Mouse (Mus musculus) adrenal gland, postnatal 25 days (tissue): Measurements from ENCODE around the gene Itpripl1. TPM values are rescaled to one million over a fixed set of nuclear protein-coding genes. Genes with fewer than 3 reads are reported as not detected.
"Not testable (repeated sequence)": the region's sequence is repeated elsewhere in the genome, so short reads cannot be mapped to it uniquely, and the experiment has no call there.

ENCODE experiments used
- DNase-seq: peaks from one replicate; pipeline ENCODE4 v3.0.0; 2021; ENCODE audit warnings: mixed read lengths
- long read RNA-seq: library from polyadenylated mRNA; stranded (forward); transcript quantifications from one replicate; pipeline ENCODE4 v2.0.0, GENCODE M21; 2021
- total RNA-seq: library from RNA; stranded (reverse); gene quantifications from 2 replicates; pipeline ENCODE4 v1.2.3, GENCODE M21; 2021

The Itpripl1 gene
- 5.3 and 7.2 TPM in 2 replicates for total RNA-seq
- long read RNA-seq, partial matches to known transcripts, result 0 of 3 reads
- long read RNA-seq, other reads (novel, unspliced or antisense), result 1 of 3 reads

- DNase-seq, result peak; percentile 80
These were observed at the start of gene Itpripl1 for GRCm38 (mm10) chr2:127143158-127144063. Itpripl1 (minus strand) TSS chr2:127143442.

GRCm38 (mm10) chr2:127189574-127189973 is 46.3 kb upstream of the Itpripl1 start:
- no peak for DNase-seq

GRCm38 (mm10) chr2:127182598-127183381 is 39.5 kb upstream of the Itpripl1 start:
- DNase-seq, result peak; percentile 74

GRCm38 (mm10) chr2:127166261-127166660 is 23.0 kb upstream of the Itpripl1 start:
- not testable (repeated sequence) for DNase-seq

GRCm38 (mm10) chr2:127165675-127166074 is 22.4 kb upstream of the Itpripl1 start:
- DNase-seq, result no peak

GRCm38 (mm10) chr2:127145699-127146098 is 2.5 kb upstream of the Itpripl1 start:
- DNase-seq, result no peak

- no peak for DNase-seq
These were observed 575 bp downstream of the Itpripl1 start for GRCm38 (mm10) chr2:127142577-127143157.

- DNase-seq, result no peak
These were observed 1.2 kb downstream of the Itpripl1 start for GRCm38 (mm10) chr2:127142031-127142430.

- no peak for DNase-seq
These were observed 3.2 kb downstream of the Itpripl1 start for GRCm38 (mm10) chr2:127140011-127140410.

- no peak for DNase-seq
These were observed 3.6 kb downstream of the Itpripl1 start for GRCm38 (mm10) chr2:127139605-127140004.

- DNase-seq, result no peak
These were observed 4.1 kb downstream of the Itpripl1 start for GRCm38 (mm10) chr2:127139094-127139493.

- DNase-seq, result no peak
These were observed 4.8 kb downstream of the Itpripl1 start for GRCm38 (mm10) chr2:127138449-127138848.

- DNase-seq, result no peak
These were observed 5.3 kb downstream of the Itpripl1 start for GRCm38 (mm10) chr2:127137838-127138420.

- DNase-seq, result no peak
These were observed 6.3 kb downstream of the Itpripl1 start for GRCm38 (mm10) chr2:127136979-127137378.

GRCm38 (mm10) chr2:127135255-127135654 is 8.0 kb downstream of the Itpripl1 start:
- DNase-seq, result not testable (repeated sequence)

- peak; percentile 96 for DNase-seq
These were observed 9.4 kb downstream of the Itpripl1 start, which contains the start of gene Ncaph for GRCm38 (mm10) chr2:127133621-127134461. Ncaph (minus strand) TSS chr2:127133954.

- DNase-seq, result no peak
These were observed 11.9 kb downstream of the Itpripl1 start for GRCm38 (mm10) chr2:127131353-127131752.

- DNase-seq, result no peak
These were observed 14.3 kb downstream of the Itpripl1 start for GRCm38 (mm10) chr2:127128926-127129325.

- no peak for DNase-seq
These were observed 21.5 kb downstream of the Itpripl1 start for GRCm38 (mm10) chr2:127121591-127122235.

GRCm38 (mm10) chr2:127108986-127109385 is 34.3 kb downstream of the Itpripl1 start:
- DNase-seq, result no peak
